Mouse (Mus musculus) cortical plate, adult 2 months (tissue): ENCODE measurements around the gene Lce1c.

Experiments
- CTCF ChIP-seq: fragments of 200-500 bp; IDR thresholded peaks from 2 replicates; pipeline ENCODE4 v1.5.1; 2011; ENCODE audit warnings: mild to moderate bottlenecking, control low read depth, low read length; ENCODE audit not compliant: insufficient read depth; ENCODE audit errors: extremely low read depth
- POLR2A ChIP-seq: fragments of 200-500 bp; IDR thresholded peaks from 2 replicates; pipeline ENCODE4 v1.6.1; 2011; ENCODE audit warnings: mild to moderate bottlenecking, low read length, control low read depth; ENCODE audit not compliant: insufficient read depth; ENCODE audit errors: extremely low read depth

GRCm38 (mm10) chr3:92670215-92670614, 8.8 kb upstream of the Lce1c start, which contains the start of gene Lce1a2:
- TF ChIP-seq CTCF (no peak), POLR2A (no peak)
